Mouse (Mus musculus) cerebellum, adult 9-11 months (tissue): ENCODE data around the gene Fam219a.

Experiments
- DNase-seq: peaks from one replicate; pipeline ENCODE4 v3.0.0; 2022

The Fam219a gene

DNA sequence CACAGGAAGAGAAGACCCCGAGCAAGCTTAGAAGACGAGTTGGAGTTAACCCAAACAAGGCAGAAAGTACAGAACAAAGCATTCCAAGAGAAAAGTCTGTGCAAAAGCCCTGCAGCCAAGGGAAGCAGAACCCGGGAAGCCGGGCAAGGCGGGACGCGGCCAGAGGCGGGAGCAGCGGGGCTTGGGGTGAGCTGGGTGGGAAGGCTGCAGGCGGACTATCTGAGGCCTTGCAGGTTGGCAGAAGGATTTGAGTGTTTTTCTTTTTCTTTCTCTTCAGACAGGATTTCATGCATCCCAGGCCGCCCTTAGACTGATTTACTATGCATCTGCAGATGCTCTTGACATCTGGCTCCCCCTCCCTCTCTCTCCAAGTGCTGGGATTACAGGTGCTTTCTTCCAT is 16.2 kb downstream of the Fam219a start:
- DNase-seq: no peak

DNA sequence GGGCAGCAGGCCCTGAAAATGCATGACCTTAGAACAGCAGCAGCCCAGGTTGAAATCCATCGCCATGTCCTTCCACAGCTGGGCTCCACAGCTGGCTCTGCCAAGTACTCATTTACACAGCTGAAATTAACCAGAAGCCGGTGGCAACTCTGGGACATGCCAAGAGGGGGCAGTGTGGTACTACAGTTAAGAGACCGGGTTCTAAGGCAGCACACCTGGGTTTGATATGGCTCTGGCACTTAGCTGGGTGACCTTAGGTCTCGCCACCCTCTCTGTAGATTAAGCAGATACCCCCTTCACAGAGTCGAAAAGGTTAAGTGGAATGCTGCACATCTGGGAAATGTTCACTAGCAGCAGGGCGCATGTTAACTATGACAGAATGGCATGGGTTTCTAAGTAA is 16.8 kb downstream of the Fam219a start:
- DNase-seq: peak; percentile 51

DNA sequence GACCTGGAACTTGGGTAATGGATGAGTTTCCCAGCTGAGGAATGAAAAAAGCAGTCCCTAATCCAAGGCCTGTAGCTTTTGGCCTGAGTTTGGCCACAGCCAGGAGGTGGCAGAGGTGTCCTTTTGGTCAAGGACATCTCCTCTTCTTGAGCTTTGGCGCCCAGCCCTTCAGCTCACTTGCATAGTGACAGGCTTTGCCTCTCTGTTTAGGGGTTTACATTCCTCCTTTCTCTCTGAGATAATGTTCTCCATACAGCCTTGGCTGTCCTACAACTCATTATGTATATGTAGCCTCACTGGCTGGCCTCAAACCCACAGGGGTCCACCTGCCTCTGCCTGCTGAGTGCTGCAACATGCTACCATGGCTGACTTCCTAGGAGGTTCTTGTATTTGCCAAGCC is 22.3 kb downstream of the Fam219a start:
- DNase-seq: no peak

DNA sequence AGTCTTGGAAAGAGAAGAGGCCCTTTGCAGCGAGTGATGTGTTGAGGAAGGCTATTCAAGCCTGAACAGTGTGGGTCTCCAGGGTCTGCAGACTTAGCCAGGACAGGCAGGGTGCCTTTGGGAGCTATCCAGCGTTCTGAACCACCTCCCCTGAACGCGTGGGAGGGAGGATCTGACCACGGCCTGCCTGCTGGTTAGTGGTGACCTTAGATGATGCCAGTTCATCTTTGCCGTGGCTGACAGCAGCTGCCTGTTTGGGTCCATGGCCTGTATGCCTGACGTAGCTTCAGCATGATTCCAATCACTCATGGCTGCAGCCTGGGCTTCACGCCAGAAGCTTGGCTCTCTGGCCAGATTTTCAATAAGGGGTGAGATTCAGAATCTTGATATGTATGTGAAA is 23.4 kb downstream of the Fam219a start:
- DNase-seq: peak; percentile 71

DNA sequence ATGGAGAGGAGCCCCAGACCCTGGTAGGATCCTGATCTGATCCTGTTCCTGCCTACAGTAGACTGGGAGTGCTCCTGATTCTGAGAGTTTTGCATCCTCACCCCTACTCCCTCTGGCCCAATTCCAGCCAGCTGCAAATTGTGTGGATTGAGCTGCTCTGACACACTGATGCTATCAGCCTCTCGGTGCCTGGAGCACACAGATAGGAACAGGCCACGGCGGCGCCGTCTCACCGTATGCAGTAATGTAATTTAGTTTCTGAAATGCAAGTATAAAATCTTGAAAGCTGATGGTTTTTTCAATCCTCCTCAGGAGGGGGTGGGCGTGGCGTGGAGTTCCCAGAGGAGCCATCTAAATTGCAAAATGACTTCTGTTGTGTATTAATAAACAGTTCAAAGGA is 27.2 kb downstream of the Fam219a start:
- no peak for DNase-seq

DNA sequence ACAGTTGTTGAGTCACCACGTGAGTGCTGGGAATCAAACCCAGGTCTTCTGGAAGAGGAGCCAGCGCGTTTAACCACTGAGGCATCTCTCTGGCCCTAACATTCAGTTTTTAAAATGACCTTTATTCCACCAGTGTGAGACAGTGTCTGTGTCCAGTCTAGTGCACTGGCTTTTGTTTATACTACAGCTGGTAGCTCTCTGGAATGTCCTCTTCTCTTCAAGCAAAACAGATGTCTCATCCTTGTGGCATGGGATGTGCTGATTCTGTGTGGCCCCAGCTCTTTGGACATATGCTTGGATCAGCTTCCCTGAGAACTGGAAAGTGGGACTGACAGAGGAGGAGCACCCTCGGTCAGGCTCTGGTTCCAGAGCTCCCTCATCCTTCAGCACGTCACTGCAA is 34.5 kb downstream of the Fam219a start:
- no peak for DNase-seq

DNA sequence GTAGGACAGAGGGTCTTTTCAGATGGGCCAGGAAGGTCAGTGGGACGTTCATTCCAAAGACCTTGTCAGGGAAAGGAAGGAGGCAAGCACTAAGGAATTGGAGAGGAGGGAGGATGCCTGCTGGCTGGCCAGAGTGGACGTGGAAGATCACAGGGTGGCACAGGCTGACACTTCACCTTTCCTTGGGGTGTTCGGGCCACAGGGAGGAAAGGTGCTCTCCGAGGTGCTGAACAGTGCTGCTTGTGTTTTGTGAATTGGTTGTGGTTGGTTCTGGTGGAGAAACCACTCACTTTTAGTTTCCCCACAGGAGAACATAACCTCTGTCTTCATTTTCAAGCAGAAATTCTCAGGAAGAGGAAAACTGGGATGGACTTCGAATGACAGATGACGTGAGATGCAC is 36.9 kb downstream of the Fam219a start:
- DNase-seq: no peak

DNA sequence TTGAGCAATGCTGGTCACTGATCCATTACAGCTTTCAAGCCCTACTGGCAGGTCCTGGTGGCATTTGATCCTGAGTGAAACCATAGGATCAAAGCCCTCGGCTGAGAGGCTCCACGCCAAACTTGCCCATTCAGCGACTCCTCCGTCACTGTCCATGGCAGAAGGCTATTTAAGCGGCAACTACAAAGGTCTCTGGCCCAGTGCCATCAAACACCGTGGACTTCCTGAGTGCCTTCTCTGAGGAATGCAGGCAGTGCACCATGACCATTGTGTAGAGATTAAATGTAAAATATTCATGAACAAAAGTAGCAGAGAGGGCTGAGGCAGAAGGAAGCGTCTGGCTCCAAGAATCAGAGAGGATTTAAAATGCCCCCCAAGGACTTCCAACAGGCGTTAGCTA is 41.3 kb downstream of the Fam219a start:
- DNase-seq: peak; percentile 58

DNA sequence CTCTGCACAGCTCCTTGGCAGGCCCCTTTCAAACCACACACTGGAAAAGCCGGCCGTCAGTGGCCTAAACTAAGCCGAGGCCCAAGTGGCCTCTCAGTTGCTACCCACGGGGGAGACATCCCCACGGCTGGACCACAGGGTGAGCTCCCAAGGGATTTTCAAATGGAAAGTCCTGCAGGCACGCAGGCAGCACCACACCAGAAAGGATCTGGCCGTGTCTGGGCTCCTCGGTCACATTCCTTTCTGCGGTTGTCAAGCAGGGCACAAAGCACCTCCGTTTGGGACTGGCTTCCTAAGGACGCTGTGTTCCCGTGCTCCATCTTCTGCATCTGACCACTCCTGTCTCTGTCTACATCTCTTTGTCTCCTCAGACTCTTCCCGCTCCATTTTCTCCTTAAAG is 42.3 kb downstream of the Fam219a start:
- DNase-seq: no peak

DNA sequence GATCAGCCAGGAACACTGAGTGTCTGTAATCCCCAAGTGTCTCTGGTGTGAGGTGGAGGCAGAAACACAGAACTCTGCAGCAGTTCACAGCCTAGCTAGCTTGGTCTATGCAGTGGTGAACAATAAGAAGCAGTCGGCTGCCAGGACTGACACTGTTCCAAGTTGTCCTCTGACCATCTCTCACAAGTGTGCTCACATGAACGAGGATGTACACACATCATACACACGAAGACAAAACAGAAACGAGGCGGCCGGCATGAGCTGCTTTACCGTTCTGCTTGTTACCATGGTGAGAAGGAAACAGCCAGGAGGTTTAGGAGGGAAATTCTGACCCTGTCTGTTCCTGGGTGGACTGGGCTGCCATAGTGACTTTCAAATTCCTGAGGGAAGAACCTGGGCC is 42.8 kb downstream of the Fam219a start:
- DNase-seq: no peak

DNA sequence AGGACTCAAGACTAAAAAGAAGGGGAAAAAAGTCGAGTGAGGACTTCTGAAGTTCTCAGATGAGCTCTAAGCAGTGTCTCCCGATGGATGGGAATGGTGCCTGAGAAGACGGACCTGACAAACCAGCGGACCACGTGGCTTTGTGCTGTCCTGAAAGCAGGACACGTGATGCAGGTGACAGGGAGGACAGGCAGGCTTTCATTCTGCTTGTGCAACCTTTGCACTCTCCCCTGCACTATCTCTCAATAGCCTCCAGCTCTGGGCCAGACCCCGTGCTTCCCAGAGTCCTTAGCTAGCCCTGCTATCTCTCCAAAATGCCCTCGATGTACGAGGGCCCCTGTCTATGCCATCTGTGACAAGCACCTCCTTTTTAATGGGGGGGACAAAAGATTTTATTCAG is 44.5 kb downstream of the Fam219a start:
- DNase-seq: no peak

DNA sequence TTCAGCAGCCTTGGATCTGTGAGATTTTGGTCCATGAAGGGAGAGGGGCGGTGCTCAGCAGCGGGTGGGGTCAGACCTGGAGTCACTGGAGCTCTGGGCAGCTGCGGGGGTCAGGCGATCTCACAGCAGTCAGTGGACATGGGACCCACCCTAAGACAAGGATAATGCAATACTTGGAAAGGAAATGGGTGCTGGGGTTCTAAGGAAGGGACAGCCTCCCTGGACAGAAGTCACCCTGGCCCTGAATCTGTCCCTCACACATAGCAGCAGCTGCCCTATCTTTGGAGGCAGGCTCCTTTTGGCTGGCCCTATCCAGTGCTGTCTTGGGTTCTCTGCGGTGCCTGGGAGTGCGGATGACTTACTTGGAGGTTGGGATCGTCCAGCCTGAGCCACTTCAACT is 45.5 kb downstream of the Fam219a start:
- no peak for DNase-seq

DNA sequence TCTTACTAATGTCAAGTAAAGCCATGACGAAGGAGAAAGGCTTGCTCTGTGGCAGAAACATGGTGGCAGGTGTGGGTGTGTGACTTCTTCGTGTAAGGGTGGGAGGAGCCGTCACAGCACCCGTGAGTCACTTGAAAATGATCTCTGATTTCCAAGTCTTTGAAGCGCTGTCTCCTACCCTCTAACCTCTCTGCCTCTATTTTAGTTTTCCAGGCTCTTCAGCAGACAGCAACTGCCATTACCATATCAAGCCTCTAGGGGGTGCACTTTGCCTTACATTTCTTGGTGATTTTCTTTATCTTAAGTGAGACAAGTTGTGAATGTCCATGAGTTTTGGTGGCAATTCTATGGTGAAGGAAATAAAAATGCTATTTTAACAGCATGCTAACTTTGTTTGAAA is 46.5 kb downstream of the Fam219a start:
- DNase-seq: no peak

DNA sequence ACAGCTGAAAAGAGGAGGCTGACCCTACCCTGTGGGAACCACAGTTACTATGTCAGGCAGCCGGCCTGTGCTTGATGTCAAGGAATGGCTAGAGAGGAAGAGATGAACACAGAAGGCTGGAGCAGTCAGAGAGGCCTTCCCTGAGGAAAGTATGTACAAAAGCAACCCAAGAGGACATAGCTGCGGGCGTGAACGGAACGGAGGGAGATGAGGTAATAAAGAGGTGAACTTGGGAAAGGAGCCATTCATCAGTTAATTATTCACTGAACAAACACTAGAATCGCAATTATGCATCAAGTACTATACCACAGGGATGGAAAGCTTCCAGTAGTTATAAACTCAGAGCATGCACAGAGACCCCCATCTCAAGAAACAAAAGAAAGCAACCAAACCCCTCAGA is 47.2 kb downstream of the Fam219a start:
- no peak for DNase-seq

DNA sequence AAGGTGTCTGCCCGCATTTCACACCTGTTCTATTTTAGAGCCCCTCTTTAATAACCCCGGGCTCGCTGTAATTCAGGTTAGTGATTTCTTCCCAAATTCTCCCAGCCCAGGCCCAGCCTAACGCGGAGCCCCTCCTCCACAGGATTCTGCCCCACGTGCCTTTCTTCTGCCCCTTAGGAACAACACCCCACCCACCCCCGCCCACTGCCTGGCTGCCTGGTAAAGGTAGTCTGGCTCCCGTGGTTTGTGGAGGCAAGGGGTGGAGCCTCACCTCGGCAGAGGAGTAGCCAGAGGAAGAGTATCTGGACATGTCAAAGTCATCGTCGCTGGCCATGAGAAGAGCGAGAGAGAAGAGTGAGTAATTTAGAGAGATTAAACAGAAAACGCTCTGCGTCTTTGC is 48.7 kb downstream of the Fam219a start:
- DNase-seq: no peak

DNA sequence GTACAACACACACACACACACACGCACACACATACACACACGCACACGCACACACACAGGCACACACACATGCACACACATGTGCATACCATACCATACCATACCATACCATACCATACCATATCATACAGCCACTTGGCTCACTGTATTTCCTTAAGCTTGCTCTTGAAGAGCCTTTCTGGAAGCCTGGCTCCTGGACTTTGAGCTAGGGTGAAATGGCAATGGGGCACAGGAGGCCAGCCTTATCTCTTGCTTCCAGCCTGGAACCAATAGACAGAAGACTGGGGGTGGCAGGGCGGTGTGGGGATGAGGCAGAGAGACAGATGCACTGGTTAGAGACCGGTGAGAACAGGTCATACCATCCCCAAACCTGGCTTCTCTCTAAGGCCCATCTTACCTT is 50.1 kb downstream of the Fam219a start:
- no peak for DNase-seq

DNA sequence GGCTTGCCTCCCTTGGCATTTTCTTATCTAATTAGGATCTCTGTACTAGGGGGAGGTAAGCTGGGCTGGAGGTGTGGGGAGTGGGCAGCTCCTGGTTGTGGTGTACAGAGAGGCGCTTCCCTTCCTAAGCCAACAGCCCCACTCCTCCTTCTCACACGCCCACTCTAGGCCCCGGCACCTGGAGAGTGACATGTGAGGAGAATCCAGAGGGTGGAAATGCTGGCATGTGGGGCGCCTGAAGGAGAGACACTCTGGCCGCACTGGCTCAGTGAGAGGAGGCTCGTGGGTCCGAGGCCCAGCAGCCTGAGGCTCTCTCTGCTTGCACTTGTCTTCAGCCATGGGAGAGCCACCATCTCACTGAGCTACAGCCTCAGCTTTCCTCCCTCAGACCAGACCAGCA is 51.0 kb downstream of the Fam219a start:
- no peak for DNase-seq

DNA sequence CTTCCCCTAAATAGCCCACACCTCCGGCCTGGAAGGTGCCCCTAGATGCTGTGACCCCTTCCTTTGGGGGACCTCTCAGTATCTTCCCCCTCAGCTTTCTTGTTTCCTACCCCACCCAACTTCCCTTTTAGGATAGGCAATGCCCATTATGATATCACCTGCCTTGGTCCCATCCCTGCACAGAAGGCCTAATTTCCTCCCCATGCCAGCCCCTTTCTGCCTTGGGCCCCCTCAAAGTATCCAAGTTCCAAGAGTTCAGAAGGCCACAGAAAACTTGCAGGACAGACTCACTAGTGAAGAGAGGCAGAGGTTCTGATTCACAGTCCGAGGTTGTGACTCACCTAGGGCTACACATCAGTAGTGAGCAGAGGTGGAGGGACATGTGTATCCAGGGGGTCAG is 52.1 kb downstream of the Fam219a start, which contains the start of gene 1110017D15Rik:
Gene 1110017D15Rik, minus strand, starts transcription at position 101 of the 400 bp plus-strand sequence.
- no peak for DNase-seq

DNA sequence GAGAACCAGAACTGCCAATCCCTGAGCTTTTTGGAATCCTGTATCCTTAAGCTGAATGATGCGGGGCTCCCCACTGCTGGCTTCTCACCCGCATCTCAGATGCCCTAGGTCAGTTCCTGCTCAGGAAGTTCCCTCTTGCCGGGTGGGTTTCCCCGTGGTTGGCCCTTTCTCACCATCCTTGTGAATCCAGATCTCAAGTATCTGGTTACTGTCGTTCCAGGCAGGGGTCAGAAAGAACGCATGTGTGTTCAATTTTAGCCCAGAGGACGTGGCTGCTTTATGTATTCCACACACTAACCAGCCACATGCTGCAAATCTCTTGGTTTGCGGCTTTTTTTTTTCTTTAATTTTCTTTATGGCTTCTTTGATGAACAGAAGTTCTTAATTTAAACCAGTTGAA is 55.6 kb downstream of the Fam219a start:
- DNase-seq: no peak

DNA sequence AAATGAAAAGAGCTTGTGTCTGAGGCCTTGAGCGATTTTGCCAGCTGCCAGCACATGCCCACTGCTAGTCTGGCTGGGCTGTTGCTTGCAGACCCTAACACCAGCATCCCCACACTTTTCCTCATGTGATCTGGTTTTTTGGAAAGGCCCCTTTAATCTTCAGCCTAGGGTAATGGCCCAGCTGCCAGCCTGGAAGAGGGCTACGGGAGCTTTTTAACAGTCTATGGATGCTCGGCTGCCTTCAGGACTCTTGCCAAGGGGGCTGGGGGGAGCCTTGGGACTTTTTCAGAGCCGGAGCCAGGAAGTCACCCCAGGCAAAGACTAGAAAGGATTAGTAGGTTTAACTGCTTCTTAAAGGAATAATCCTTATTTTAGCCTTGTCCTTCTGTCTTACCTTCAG is 56.0 kb downstream of the Fam219a start:
- DNase-seq: no peak

DNA sequence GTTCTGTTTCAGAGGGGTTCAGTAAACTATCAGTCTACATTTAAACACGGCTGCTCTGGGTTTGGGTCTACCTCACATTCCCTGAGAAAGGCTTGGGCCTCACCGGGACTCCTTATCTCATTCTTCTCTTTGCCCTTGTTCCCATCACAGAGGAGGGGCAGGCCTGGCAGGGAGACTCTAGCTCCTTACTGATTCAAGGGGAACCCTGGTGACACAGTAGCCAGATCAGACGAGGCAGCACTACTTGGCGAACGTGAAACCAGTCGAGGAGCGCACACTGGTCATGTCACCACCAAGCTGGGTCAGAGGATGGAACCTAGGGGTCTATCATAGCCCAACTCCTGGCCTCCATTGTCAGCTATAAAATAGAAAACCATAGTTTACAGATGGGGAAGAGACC is 61.3 kb downstream of the Fam219a start:
- DNase-seq: no peak

DNA sequence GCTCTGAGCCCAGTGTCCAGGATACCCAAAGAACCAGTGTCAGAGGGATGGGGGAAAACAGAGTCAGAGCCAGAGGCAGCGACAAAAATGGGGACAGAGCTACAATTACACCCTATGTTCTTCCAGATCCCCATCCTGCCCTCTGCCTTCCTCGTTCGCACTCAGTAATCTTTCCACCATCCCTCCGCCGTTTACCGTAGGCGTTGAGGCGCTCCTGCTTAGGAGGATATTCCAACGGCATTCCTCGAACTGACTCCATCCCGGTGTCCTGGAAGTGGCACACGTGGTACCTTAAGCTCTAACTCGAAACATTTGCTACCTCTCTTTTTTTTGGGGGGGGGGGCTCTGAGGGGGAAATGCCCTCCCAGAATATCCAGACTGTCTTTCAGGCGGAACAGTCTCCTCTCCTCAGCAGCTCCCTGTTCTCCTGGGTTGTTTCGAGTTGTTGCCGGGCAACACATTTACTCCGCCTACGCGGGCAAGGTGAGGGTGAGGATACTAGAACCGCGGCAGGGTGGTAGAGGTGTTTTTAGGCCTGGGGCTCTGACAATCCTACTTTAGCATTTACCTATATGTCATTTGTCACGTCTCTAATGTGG is 61.9 kb downstream of the Fam219a start:
- DNase-seq: no peak

DNA sequence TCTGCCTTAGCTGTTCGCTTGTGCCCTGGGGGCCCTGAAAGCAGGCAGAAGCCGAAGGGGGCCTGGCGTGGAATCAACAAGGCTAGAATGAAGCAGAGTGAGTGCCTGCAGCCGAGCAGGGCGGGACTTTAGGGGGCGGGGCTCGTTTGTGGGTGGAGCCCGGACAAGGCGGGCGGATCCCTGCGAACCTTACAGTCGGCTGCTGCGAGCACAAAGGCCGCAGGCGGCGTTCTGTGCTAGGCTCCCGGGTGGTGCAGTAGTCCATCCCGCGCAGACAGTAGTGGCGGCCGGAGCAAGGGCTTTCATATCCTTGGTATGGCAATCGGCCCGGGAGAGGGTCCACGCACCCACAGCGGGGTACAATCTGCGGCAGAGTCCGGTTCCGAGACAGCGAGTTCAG is 62.4 kb downstream of the Fam219a start:
- DNase-seq: peak; percentile 87

DNA sequence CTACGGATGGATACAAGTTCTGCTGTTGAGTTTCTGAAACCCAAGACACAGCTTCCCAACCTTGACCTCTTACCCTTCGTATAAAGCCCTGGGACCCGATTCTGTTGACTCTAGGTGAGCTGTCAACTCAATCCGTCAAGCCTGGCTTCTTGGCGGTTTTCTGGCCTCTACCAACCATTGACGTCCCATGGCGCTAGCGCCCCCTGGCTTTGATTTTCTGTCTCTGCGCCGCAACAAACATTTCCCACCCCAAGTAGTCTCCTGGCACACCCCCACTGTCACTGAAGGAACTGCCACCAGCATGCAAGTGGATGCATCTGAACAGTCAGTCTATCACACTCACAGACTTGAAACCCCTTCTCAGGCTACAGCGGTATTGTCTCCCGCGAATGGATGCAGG is 63.2 kb downstream of the Fam219a start:
- peak; percentile 73 for DNase-seq

DNA sequence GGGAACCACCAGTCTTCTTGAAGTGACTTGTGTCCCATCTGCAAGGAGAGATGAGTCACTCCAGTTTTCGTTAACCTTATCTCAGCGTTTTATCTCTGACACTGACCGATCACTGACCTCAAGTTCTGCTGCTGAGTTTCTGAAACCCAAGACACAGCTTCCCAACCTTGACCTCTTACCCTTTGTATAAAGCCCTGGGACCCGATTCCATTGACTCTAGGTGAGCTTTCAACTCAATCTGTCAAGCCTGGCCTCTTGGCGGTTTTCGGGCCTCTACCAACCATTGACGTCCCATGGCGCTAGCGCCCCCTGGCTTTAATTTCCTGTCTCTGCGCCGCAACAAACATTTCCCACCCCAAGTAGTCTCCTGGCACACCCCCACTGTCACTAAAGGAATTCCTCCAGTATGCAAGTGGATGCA is 64.2 kb downstream of the Fam219a start:
- peak; percentile 49 for DNase-seq

DNA sequence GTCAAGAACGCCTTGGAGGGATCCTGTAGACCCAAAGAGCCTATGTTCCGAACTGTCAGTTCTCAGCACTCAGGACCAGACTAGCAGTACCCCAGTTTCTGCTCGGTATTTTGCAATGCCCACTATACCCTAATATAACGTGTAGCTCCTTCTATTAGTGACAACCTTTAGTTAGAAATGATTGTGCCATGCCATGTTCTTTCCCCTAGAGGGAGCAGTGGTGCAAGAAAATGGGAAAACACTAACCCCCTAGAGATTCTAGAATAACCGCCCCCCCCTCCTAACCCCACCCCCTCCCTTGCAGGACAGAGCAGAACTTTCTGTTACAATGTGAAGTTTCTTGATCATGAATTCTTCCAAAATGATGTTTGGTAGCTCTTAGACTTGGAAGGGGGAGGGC is 65.0 kb downstream of the Fam219a start:
- no peak for DNase-seq
